Mouse (Mus musculus): ENCODE measurements at regions not wholly inside any gene's neighbourhood (a gene's known extent, or its start where the extent isn't known, plus 50 kb on each side); places are given as distances from the start of the nearest gene placed in this dataset.
A peak's percentile ranks its signal among the peaks of the same experiment; 100 is the strongest.

DNA sequence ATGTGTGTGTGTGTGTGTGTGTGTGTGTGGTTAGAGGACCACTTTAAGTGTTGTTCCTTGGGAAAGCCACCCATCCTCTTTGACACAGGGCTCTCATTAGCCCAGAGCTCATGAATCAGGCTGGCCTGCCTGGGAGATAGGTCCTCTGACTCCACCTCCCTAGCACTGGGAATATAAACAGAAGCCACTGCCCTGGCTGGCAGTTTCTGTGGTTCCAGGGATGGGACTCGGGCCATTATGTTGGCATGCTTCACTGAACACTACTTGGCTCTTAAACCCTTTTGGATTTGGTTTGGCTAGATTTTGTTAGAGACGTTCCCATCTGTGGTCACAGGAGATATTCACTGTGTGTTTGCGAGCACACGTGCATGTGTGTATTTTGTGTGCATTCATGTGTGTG, 100.2 kb upstream of the Zbtb40 start:
- intact Hi-C loops (cut with DNase I), result no loop called here
- DNase-seq, result no peak
- no peak overlapping the region for H3K27ac ChIP-seq
- no peak for TF ChIP-seq CTCF (IDR thresholded peaks at IDR 0.05)
- no peak overlapping the region for H3K4me3 ChIP-seq

DNA sequence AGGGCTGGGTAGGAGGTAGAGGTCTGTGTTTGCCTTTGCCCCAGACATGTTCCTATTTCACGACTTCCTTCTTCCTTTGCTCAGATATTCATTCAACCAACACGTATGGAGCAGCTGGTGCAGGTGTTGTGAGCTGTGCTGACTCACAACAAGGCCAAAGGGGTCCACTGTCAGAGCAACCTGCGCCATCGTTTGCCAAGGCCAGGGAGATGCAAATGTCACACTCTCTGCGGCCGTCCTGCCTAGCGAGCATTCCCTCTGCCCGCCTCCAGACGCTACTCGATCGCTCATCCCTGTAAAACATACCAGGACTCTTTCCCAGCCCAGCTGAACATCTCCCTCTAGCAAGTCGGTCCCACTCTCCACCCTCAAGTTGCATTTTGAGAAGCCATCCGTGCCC, 99.2 kb upstream of the Zbtb40 start:
- peak; percentile 1 for DNase-seq
- intact Hi-C loops (cut with DNase I), result no loop called here
- H3K27ac ChIP-seq, result no peak overlapping the region
- TF ChIP-seq CTCF (IDR thresholded peaks at IDR 0.05), result no peak
- no peak overlapping the region for H3K4me3 ChIP-seq

DNA sequence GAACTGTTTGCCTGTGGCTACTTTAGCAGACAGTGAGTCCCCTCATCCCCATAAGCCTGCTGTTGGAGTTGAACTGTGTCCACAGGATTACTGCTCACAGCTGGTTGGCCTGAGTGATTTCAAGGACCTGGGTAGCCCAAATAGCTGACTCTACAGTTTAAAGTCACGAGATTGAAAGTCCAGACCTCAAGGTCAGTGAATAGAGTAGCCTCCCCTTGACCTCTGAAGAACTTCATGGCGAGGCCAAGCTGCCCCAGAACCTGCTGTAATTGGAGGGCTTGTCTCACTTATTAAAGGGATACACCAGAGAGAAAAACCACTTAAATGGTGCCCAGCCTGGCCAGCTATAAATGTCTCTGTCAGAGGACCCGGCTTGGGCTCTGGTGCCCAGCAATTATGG, 97.7 kb upstream of the Zbtb40 start:
- H3K27ac ChIP-seq, result no peak overlapping the region
- peak; percentile 2 for DNase-seq
- no peak for TF ChIP-seq CTCF (IDR thresholded peaks at IDR 0.05)
- H3K4me3 ChIP-seq, result no peak overlapping the region
- intact Hi-C loops (cut with DNase I), result no loop called here

DNA sequence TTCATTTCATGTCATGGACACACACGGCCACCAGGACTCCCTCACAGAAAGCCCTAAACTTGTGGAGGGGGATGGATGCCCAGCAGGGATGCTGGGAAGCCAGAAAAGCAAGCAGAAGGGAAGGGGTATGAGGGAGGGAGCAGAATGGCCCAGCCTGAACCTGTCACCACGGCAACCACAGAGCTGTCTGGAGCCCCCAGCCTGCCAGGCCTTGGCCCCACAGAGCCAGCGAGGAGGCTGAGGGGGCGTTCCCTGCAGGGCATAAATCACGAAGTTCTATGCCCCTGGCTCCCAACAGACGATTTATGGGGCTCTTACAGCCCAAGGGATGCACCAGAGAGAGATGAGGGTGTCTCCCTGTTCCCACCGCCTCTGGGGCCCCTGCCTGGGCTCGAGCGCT, 93.7 kb upstream of the Zbtb40 start:
- no peak overlapping the region for H3K4me3 ChIP-seq
- peak; percentile 12 for DNase-seq
- TF ChIP-seq CTCF (IDR thresholded peaks at IDR 0.05), result no peak
- intact Hi-C loops (cut with DNase I), result no loop called here
- H3K27ac ChIP-seq, result no peak overlapping the region

DNA sequence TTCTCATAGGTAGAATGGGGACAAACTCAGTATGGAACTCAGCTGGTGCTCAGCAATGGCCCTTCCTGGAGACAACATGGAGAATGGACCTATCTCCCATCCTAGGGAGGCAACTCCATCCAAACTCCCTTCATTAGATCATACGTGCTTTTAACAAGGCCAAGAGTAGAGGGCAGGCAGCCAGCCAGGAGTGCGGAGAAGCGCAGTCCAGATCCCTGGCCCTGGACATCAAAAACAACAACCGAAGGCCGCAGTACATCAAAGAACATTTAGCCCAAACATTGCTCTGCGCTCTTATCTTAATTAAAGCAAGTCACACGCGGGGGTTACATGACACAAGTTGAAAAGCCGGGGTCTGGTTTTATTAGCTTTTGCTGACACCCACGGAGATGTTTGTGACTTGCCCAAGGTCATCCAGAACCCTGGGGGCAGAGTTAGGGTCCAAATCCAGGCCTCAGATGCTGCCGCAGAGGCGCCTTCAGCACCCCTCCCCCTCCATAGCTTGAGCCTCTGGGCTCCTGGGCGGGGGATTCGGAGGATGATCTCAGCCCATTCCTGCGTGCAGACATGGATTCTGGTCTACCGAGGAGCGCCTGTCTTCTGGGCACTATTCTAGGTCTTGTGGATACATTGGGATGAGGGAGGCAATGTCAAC, 90.6 kb upstream of the Zbtb40 start:
- DNase-seq, result peak; percentile 5

DNA sequence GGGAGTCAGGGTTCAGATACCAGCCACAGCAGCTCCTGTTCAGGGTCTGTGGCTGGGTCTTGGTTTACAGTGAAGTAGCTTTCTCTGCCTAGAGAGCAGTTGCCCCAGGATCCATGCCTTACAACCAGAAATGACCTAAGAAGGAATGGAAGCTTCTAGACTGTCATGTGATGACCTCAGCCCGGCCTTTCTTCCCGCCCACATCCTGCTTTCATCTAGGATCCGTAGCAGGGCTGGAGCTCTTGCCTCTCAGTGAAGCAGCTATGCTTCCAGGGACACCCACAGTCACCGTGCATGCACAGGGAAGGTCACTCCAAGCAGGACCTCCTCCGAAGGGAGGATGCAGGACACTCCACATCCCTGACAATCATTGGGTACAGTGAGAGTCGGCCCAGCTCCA, 89.5 kb upstream of the Zbtb40 start:
- intact Hi-C loops (cut with DNase I), result no loop called here
- peak; percentile 9 for DNase-seq
- H3K4me3 ChIP-seq, result no peak overlapping the region
- no peak overlapping the region for H3K27ac ChIP-seq
- TF ChIP-seq CTCF (IDR thresholded peaks at IDR 0.05), result no peak

More for the DNA sequence above, 90.6 kb upstream of the Zbtb40 start:
- intact Hi-C loops (cut with DNase I), result no loop called here
- Histone ChIP-seq H3K4me3 (no peak overlapping the region), H3K27ac (no peak overlapping the region)
- TF ChIP-seq CTCF (IDR thresholded peaks at IDR 0.05), result no peak

DNA sequence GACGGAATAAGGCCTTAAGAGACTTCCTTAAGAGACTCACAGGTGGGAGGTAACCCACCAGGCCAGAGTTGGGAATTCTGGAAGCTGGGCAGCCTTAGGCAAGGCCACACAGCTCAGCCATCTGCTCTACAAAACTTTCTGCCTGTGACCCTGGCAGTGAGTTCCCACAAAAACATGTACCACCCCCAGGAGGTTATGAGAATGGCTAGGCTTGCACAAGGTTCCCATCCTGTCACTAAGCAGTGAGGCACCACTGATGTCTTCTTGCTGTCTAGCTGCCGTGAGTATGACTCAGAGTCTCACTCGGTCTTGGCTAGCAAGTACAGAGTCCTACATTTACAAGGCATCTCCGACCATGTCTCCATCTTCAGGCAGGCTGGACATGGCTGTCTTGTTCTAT, 87.7 kb upstream of the Zbtb40 start:
- Histone ChIP-seq H3K4me3 (no peak overlapping the region), H3K27ac (no peak overlapping the region)
- no peak for DNase-seq
- intact Hi-C loops (cut with DNase I), result no loop called here
- TF ChIP-seq CTCF (IDR thresholded peaks at IDR 0.05), result no peak

DNA sequence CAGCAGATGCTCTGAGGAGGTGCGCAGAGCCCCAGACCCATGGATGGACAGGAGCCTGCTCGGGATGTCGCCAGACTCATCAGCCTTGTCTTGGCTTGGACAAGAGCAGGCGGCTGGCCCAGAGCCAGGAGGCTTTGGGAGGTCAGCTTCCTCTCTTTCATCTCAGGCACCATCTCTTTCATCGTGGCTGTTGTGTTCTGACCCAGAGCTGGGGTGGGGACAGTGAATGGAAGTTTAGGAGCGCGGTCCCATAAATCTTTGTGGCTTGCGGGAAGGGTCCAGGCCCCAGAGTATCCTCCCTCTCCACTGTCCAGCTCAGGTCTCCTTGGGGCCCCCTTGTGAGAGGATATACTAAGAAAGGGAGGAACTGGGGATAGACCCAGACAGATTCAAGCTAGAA, 87.2 kb upstream of the Zbtb40 start:
- no peak for TF ChIP-seq CTCF (IDR thresholded peaks at IDR 0.05)
- intact Hi-C loops (cut with DNase I), result no loop called here
- peak; percentile 33 for DNase-seq
- H3K4me3 ChIP-seq, result no peak overlapping the region
- no peak overlapping the region for H3K27ac ChIP-seq

DNA sequence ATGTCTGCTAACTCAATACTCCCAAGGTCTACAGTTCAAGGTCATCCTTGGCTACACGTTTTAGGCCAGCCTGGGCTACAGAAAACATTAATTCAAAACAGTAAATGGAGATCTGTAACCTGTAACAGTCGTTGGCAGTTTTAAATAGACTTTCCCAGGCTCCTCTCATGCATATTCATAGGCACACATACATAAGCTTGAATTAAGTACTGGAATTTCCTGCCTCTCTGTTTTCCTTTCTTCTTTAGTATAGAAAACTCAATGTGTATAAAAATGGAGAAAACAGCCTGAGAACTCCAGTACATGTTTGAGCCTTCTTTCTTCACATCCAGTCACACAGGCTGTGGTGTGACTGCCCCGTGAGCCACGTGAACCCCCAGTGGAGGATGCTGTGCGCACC, 86.0 kb upstream of the Zbtb40 start:
- Histone ChIP-seq H3K4me3 (no peak overlapping the region), H3K27ac (no peak overlapping the region)
- TF ChIP-seq CTCF (IDR thresholded peaks at IDR 0.05), result no peak
- no peak for DNase-seq
- intact Hi-C loops (cut with DNase I), result no loop called here

DNA sequence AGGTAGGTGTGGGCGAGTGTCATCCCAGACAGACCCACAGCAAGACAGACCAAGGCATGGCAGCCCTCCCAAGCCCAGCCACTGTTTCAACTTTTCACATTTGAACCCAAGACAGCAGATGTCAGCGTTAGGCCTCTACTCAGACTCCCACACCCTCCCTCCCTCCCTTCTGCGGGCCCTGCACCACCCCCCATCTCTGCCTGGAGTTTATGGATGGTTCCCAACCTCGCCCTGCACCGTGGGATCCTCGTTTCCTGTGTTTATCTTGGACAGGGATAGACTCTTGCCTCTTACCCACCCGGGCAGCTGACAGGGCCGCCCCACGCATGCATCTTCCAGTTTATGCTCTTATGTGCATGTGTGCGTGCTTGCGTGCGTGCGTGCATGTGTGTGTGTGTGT, 85.2 kb upstream of the Zbtb40 start:
- TF ChIP-seq CTCF (IDR thresholded peaks at IDR 0.05), result no peak
- intact Hi-C loops (cut with DNase I), result no loop called here
- Histone ChIP-seq H3K27ac (no peak overlapping the region), H3K4me3 (no peak overlapping the region)
- peak; percentile 12 for DNase-seq

DNA sequence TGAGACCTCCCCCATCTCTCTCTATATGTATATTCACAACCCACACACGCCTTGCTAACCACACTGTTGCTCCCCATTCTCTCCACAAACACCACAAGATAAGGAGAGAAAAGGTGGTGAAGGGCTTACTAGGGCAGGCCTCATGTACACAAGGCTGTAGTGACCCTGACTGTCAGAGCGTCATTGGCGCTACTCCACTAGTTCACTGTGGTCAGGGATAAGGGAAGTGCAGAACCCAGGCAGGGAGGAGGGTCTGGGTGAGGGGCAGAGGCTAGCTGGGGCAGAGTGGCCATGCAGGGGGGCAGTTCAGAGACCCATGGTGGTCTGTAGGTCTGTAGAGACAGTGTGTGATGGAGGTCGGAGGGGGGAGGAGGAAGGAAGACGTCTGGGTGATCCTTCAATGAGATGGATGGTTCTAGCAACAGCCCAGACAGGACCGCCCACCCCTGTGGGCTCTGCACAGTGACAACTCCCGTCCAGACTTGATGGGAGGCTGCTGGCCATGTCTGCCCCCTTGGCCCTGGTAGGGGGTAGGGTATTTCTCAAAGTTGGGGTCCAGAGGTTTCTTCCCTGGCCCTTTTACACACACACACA, 82.1 kb upstream of the Zbtb40 start:
- Histone ChIP-seq H3K4me3 (no peak overlapping the region), H3K27ac (no peak overlapping the region)
- peak; percentile 8 for DNase-seq
- TF ChIP-seq CTCF (IDR thresholded peaks at IDR 0.05), result no peak
- intact Hi-C loops (cut with DNase I), result no loop called here

DNA sequence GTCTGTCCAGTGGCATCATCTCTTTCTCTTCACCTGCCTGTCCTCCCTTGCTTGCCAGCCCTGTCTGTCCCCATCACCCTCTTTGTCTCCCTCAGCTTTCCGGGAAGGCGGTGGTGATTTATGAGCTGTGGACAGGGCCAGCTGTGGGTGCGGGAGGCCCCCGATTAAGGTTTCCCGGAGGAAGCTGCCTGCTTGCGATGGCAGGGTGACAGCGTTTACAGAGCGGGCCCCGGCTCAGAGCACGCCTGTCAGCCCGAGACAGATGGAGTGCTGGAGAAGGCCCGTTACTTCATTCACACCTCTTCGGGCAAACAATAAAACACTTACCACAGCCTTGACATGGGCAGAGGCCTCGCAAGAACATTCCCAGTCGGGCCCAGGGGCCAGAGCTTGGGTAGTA, 79.6 kb upstream of the Zbtb40 start:
- no peak for TF ChIP-seq CTCF (IDR thresholded peaks at IDR 0.05)

DNA sequence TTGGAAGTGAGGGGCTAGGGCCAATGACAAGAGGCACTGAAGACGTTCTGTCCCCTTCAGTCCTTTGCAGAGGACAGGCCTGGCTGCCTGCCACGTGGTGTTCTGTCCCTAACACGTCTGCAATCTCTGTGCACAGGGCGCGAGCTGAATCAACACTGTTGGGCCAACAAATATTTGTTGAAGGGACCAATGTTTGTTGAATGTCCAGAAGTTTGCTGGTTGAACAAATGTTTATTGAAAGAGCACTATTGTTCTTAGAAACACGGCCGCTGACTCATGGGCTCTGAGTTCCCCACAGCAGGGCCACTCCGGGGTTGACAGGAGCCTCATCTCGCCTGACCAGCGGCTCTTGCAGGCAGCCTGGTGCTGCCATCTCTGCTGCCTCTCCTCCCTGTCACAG, 73.1 kb upstream of the Zbtb40 start:
- Histone ChIP-seq H3K27ac (no peak overlapping the region), H3K4me3 (no peak overlapping the region)
- DNase-seq, result no peak
- no peak for TF ChIP-seq CTCF (IDR thresholded peaks at IDR 0.05)
- intact Hi-C loops (cut with DNase I), result no loop called here

More for the DNA sequence above, 79.6 kb upstream of the Zbtb40 start:
- Histone ChIP-seq H3K4me3 (no peak overlapping the region), H3K27ac (no peak overlapping the region)
- intact Hi-C loops (cut with DNase I), result no loop called here
- DNase-seq, result peak; percentile 26

DNA sequence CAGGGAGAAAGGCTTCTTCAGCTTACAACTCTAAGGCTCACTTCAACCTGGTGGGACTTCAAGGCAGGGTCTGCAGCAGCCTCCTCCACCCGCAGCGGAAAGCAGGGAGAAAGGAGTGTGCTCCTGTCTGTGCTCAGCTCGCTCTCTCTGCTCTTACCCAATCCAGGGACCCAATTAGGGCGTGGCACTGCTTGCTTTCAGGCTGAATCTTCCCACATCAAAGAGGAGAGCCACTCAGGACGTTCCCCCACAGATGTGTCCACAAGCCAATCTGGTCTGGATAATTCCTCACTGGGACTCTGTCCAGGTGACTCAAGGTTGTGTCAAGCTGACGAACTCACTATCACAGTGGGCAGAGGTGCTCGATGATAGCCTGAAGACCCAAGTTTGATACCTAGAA, 72.0 kb upstream of the Zbtb40 start:
- no peak for TF ChIP-seq CTCF (IDR thresholded peaks at IDR 0.05)
- Histone ChIP-seq H3K4me3 (no peak overlapping the region), H3K27ac (no peak overlapping the region)
- DNase-seq, result no peak
- intact Hi-C loops (cut with DNase I), result no loop called here
